Mouse (Mus musculus) intestine, embryonic 15.5 days (tissue): ENCODE results near the gene Armc12. TPM values are rescaled to one million over a fixed set of nuclear protein-coding genes. Genes with fewer than 3 reads are reported as not detected.
A peak's percentile ranks its signal among the peaks of the same experiment; 100 is the strongest.
"Not testable (repeated sequence)": the region's sequence is repeated elsewhere in the genome, so short reads cannot be mapped to it uniquely, and the experiment has no call there.

Experiments used
- ATAC-seq: fragments of 200-750 bp; cut with Nextera tagmentation; 2 replicates; pipeline ENCODE4 v1.8.0; 2017; ENCODE audit warnings: moderate TSS enrichment, moderate library complexity
- H3K27ac ChIP-seq: fragments of 300-500 bp; sonication (generic); 2 replicates; pipeline ENCODE4 v1.5.1; 2015; ENCODE audit warnings: mild to moderate bottlenecking, inconsistent platforms
- H3K27me3 ChIP-seq: fragments of 300-500 bp; sonication (generic); replicated peaks from 2 replicates; pipeline ENCODE4 v1.6.1; 2015; ENCODE audit warnings: inconsistent platforms
- H3K36me3 ChIP-seq: fragments of 300-500 bp; sonication (generic); 2 replicates; pipeline ENCODE4 v1.6.1; 2015; ENCODE audit warnings: inconsistent platforms
- H3K4me1 ChIP-seq: fragments of 300-500 bp; sonication (generic); replicated peaks from 2 replicates; pipeline ENCODE4 v1.6.1; 2015; ENCODE audit warnings: inconsistent platforms
- H3K4me2 ChIP-seq: fragments of 300-500 bp; sonication (generic); replicated peaks from 2 replicates; pipeline ENCODE4 v1.6.1; 2015; ENCODE audit warnings: mild to moderate bottlenecking, inconsistent platforms
- H3K4me3 ChIP-seq: fragments of 300-500 bp; sonication (generic); replicated peaks from 2 replicates; pipeline ENCODE4 v1.5.1; 2015; ENCODE audit warnings: inconsistent platforms
- H3K9ac ChIP-seq: fragments of 300-500 bp; sonication (generic); 2 replicates; pipeline ENCODE4 v1.6.1; 2015; ENCODE audit warnings: inconsistent platforms
- H3K9me3 ChIP-seq: fragments of 300-500 bp; sonication (generic); 2 replicates; pipeline ENCODE4 v1.6.1; 2016; ENCODE audit warnings: inconsistent platforms
- WGBS: fragments of 180-500 bp; shearing (Covaris S2); methylation state at CpG from one replicate; pipeline ENCODE4 v1.1.7; 2015; 5-methylcytosine and 5-hydroxymethylcytosine counted together
- polyA plus RNA-seq: library from polyadenylated mRNA; unstranded; fragments of >200 nt; fragmentation: Nextera tagmentation; extraction: Ambion mirVana; gene quantifications from 2 replicates; pipeline ENCODE4 v1.2.1, GENCODE M21; 2015

Armc12 gene
- polyA plus RNA-seq, 1 experiment from 2014 or later: not detected

GRCm38 (mm10) chr17:28553040-28553793, 22.6 kb downstream of the Armc12 start:
- WGBS: 4% methylated on average over 14 of the region's 14 CpGs
- ATAC-seq: peak; percentile 35; the same call in 1 of the 2 replicates
- no peak overlapping the region for H3K27ac ChIP-seq
- no peak overlapping the region for H3K9ac ChIP-seq
- no peaks in the 10 kb centered on the region for H3K27me3 ChIP-seq
- no peaks in the 10 kb centered on the region for H3K36me3 ChIP-seq
- peaks cover 11% of the 10 kb centered on the region; the same call in 1 of the 2 replicates for H3K4me1 ChIP-seq
- no peak overlapping the region for H3K4me2 ChIP-seq
- no peak overlapping the region for H3K4me3 ChIP-seq
- no peaks in the 10 kb centered on the region for H3K9me3 ChIP-seq

GRCm38 (mm10) chr17:28554021-28554420, 23.4 kb downstream of the Armc12 start:
- not testable (repeated sequence) for H3K36me3 ChIP-seq, H3K9me3 ChIP-seq, H3K27ac ChIP-seq, H3K27me3 ChIP-seq, H3K9ac ChIP-seq, H3K4me2 ChIP-seq, ATAC-seq, H3K4me3 ChIP-seq
- peaks cover 11% of the 10 kb centered on the region; the same call in 1 of the 2 replicates for H3K4me1 ChIP-seq
- 91% methylated on average over 4 of the region's 4 CpGs for WGBS

GRCm38 (mm10) chr17:28556635-28557396, 26.2 kb downstream of the Armc12 start:
- H3K9me3 ChIP-seq: no peaks in the 10 kb centered on the region
- H3K4me1 ChIP-seq: peaks cover 11% of the 10 kb centered on the region; the same call in 1 of the 2 replicates
- 46% methylated on average over 6 of the region's 6 CpGs for WGBS
- H3K27me3 ChIP-seq: no peaks in the 10 kb centered on the region
- H3K4me3 ChIP-seq: no peak overlapping the region
- no peak overlapping the region for H3K27ac ChIP-seq
- ATAC-seq: peak; percentile 73
- H3K4me2 ChIP-seq: no peak overlapping the region
- no peak overlapping the region for H3K9ac ChIP-seq
- H3K36me3 ChIP-seq: no peaks in the 10 kb centered on the region

- no peaks in the 10 kb centered on the region for H3K27me3 ChIP-seq
- no peaks in the 10 kb centered on the region for H3K9me3 ChIP-seq
- H3K4me2 ChIP-seq: no peak overlapping the region
- H3K4me3 ChIP-seq: no peak overlapping the region
- 66% methylated on average over 6 of the region's 6 CpGs for WGBS
- peaks cover 11% of the 10 kb centered on the region; the same call in 1 of the 2 replicates for H3K4me1 ChIP-seq
- H3K36me3 ChIP-seq: no peaks in the 10 kb centered on the region
- no peak for ATAC-seq
- no peak overlapping the region for H3K9ac ChIP-seq
- H3K27ac ChIP-seq: no peak overlapping the region
Observed at GRCm38 (mm10) chr17:28557772-28558171, 27.2 kb downstream of the Armc12 start.

- no peak within 1 kb of the TSS for H3K4me2 ChIP-seq
- ATAC-seq: 0 out of 2 replicates have a peak, but pooled peaks have one; percentile 21
Observed at GRCm38 (mm10) chr17:28560598-28560997, 30.0 kb downstream of the Armc12 start, which contains the start of gene Clps. Gene Clps (minus strand): TSS chr17:28560766.

GRCm38 (mm10) chr17:28561613-28562012, 31.0 kb downstream of the Armc12 start:
- no peak overlapping the region for H3K4me2 ChIP-seq
- no peak overlapping the region for H3K4me3 ChIP-seq
- 48% methylated on average over 7 of the region's 7 CpGs for WGBS
- no peaks in the 10 kb centered on the region for H3K9me3 ChIP-seq
- peak; percentile 46 for ATAC-seq
- peaks cover 2% of the 10 kb centered on the region; the same call in 1 of the 2 replicates for H3K4me1 ChIP-seq
- no peaks in the 10 kb centered on the region for H3K27me3 ChIP-seq
- no peak overlapping the region for H3K9ac ChIP-seq
- H3K27ac ChIP-seq: no peak overlapping the region
- H3K36me3 ChIP-seq: no peaks in the 10 kb centered on the region

More at GRCm38 (mm10) chr17:28560598-28560997, 30.0 kb downstream of the Armc12 start, which contains the start of gene Clps:
- Histone ChIP-seq H3K4me1 (peaks cover 9% of the 10 kb centered on the region; the same call in 1 of the 2 replicates), H3K9ac (no peak within 1 kb of the TSS), H3K27ac (peak within 1 kb of the TSS; percentile 15; the same call in 1 of the 2 replicates), H3K27me3 (no peaks in the 10 kb centered on the region), H3K9me3 (no peaks in the 10 kb centered on the region), H3K36me3 (no peaks in the 10 kb centered on the region), H3K4me3 (no peak within 1 kb of the TSS)
- 56% methylated on average over 4 of the region's 4 CpGs for WGBS

GRCm38 (mm10) chr17:28565181-28565580, 34.6 kb downstream of the Armc12 start:
- no peaks in the 10 kb centered on the region for H3K9me3 ChIP-seq
- no peak overlapping the region for H3K9ac ChIP-seq

GRCm38 (mm10) chr17:28567541-28567940, 36.9 kb downstream of the Armc12 start:
- WGBS: 51% methylated on average over 3 of the region's 3 CpGs
- Histone ChIP-seq H3K4me3 (no peak overlapping the region), H3K4me1 (no peaks in the 10 kb centered on the region), H3K9me3 (no peaks in the 10 kb centered on the region), H3K9ac (no peak overlapping the region), H3K4me2 (no peak overlapping the region), H3K27me3 (no peaks in the 10 kb centered on the region), H3K27ac (no peak overlapping the region), H3K36me3 (no peaks in the 10 kb centered on the region)
- ATAC-seq: no peak

More at GRCm38 (mm10) chr17:28565181-28565580, 34.6 kb downstream of the Armc12 start:
- Histone ChIP-seq H3K27ac (no peak overlapping the region), H3K36me3 (no peaks in the 10 kb centered on the region), H3K4me1 (no peaks in the 10 kb centered on the region), H3K27me3 (no peaks in the 10 kb centered on the region), H3K4me3 (no peak overlapping the region), H3K4me2 (no peak overlapping the region)
- no peak for ATAC-seq

GRCm38 (mm10) chr17:28571868-28572267, 41.3 kb downstream of the Armc12 start:
- Histone ChIP-seq H3K4me2 (no peak overlapping the region), H3K36me3 (no peaks in the 10 kb centered on the region), H3K27ac (no peak overlapping the region), H3K9ac (no peak overlapping the region), H3K4me3 (no peak overlapping the region), H3K9me3 (no peaks in the 10 kb centered on the region), H3K4me1 (peaks cover 11% of the 10 kb centered on the region), H3K27me3 (no peaks in the 10 kb centered on the region)
- WGBS: 76% methylated on average over 3 of the region's 3 CpGs
- no peak for ATAC-seq

GRCm38 (mm10) chr17:28572521-28572920, 41.9 kb downstream of the Armc12 start:
- H3K4me3 ChIP-seq: no peak overlapping the region
- H3K36me3 ChIP-seq: no peaks in the 10 kb centered on the region
- H3K9me3 ChIP-seq: no peaks in the 10 kb centered on the region
- peaks cover 11% of the 10 kb centered on the region for H3K4me1 ChIP-seq
- 85% methylated on average over 7 of the region's 7 CpGs for WGBS
- H3K9ac ChIP-seq: no peak overlapping the region
- ATAC-seq: no peak
- no peaks in the 10 kb centered on the region for H3K27me3 ChIP-seq
- no peak overlapping the region for H3K27ac ChIP-seq
- no peak overlapping the region for H3K4me2 ChIP-seq

GRCm38 (mm10) chr17:28572941-28573340, 42.3 kb downstream of the Armc12 start:
- peaks cover 11% of the 10 kb centered on the region for H3K4me1 ChIP-seq
- WGBS: 81% methylated on average over 6 of the region's 6 CpGs
- no peak overlapping the region for H3K9ac ChIP-seq
- no peak overlapping the region for H3K27ac ChIP-seq
- no peak for ATAC-seq
- no peaks in the 10 kb centered on the region for H3K9me3 ChIP-seq
- H3K36me3 ChIP-seq: no peaks in the 10 kb centered on the region
- H3K4me2 ChIP-seq: no peak overlapping the region
- H3K27me3 ChIP-seq: no peaks in the 10 kb centered on the region
- H3K4me3 ChIP-seq: no peak overlapping the region
